Mouse (Mus musculus) liver, postnatal 0 days (tissue): Measurements from ENCODE around the gene Yipf7. TPM values are rescaled to one million over a fixed set of nuclear protein-coding genes. Genes with fewer than 3 reads are reported as not detected.

Source experiments
- ATAC-seq: fragments of 200-750 bp; cut with Nextera tagmentation; 2 replicates; pipeline ENCODE4 v1.8.0; 2017; ENCODE audit warnings: mild to moderate bottlenecking, moderate library complexity
- DNase-seq: peaks from one replicate; pipeline ENCODE4 v3.0.0-alpha.2; 2016
- H3K27ac ChIP-seq: fragments of 300-500 bp; sonication (generic); 2 replicates; pipeline ENCODE4 v1.5.1; 2014; ENCODE audit warnings: antibody characterized with exemption, moderate library complexity, mild to moderate bottlenecking, low read depth
- H3K27me3 ChIP-seq: fragments of 300-500 bp; sonication (generic); 2 replicates; pipeline ENCODE4 v1.6.1; 2014; ENCODE audit warnings: low read length, control low read depth, mixed read lengths; ENCODE audit not compliant: insufficient read depth
- H3K36me3 ChIP-seq: fragments of 300-500 bp; sonication (generic); replicated peaks from 2 replicates; pipeline ENCODE4 v1.6.1; 2014; ENCODE audit warnings: mild to moderate bottlenecking, control low read depth, low read length, moderate library complexity, mixed read lengths; ENCODE audit not compliant: insufficient read depth
- H3K4me1 ChIP-seq: fragments of 300-500 bp; sonication (generic); 2 replicates; pipeline ENCODE4 v1.6.1; 2014; ENCODE audit warnings: antibody characterized with exemption, mild to moderate bottlenecking, control low read depth; ENCODE audit not compliant: insufficient read depth
- H3K4me2 ChIP-seq: fragments of 300-500 bp; sonication (generic); 2 replicates; pipeline ENCODE4 v1.6.1; 2014; ENCODE audit warnings: low read depth, mild to moderate bottlenecking, low read length, moderate library complexity, mixed read lengths
- H3K4me3 ChIP-seq: fragments of 300-500 bp; sonication (generic); 2 replicates; pipeline ENCODE4 v1.5.1; 2014; ENCODE audit warnings: low read depth, low read length
- H3K9ac ChIP-seq: fragments of 300-500 bp; sonication (generic); replicated peaks from 2 replicates; pipeline ENCODE4 v1.6.1; 2014; ENCODE audit warnings: mild to moderate bottlenecking, moderate library complexity
- H3K9me3 ChIP-seq: fragments of 300-500 bp; sonication (generic); 2 replicates; pipeline ENCODE4 v1.6.1; 2016; ENCODE audit warnings: mild to moderate bottlenecking, control low read depth, low read length, mixed read lengths
- CTCF ChIP-seq: sonication (generic); IDR thresholded peaks from 2 replicates; pipeline ENCODE4 v1.5.1; 2016; ENCODE audit warnings: antibody characterized with exemption, low read depth
- EP300 ChIP-seq: IDR thresholded peaks from 2 replicates; pipeline ENCODE4 v1.6.1; 2016; ENCODE audit warnings: antibody characterized with exemption, low read depth, mild to moderate bottlenecking
- WGBS: fragments of 180-500 bp; shearing (Covaris S2); extraction: QIAGEN DNeasy Blood & Tissue Kit; methylation state at CpG from one replicate; pipeline ENCODE4 v1.1.7; 2014; ENCODE audit not compliant: insufficient replicate concordance; 5-methylcytosine and 5-hydroxymethylcytosine counted together
- polyA plus RNA-seq: library from polyadenylated mRNA; unstranded; fragments of >200 nt; fragmentation: Nextera tagmentation; extraction: Ambion mirVana; gene quantifications from 2 replicates; pipeline ENCODE4 v1.2.1, GENCODE M21; 2015

Gene Yipf7
- 0.49 TPM in 1 of 2 replicates, not detected in the other for polyA plus RNA-seq

GRCm38 (mm10) chr5:69542489-69542888, at the start of gene Yipf7:
Gene Yipf7, minus strand, starts transcription at chr5:69542648.
- Histone ChIP-seq H3K9me3 (no peaks in the 10 kb centered on the region), H3K4me1 (no peaks in the 10 kb centered on the region), H3K27ac (no peak within 1 kb of the TSS), H3K4me3 (no peak within 1 kb of the TSS), H3K9ac (no peak within 1 kb of the TSS), H3K4me2 (no peak within 1 kb of the TSS), H3K27me3 (no peaks in the 10 kb centered on the region), H3K36me3 (no peaks in the 10 kb centered on the region)
- no peak for ATAC-seq
- TF ChIP-seq EP300: no peak
- no peak for TF ChIP-seq CTCF
- 53% methylated on average over 4 of the region's 4 CpGs for WGBS
- no peak for DNase-seq

GRCm38 (mm10) chr5:69591640-69592461, 49.4 kb upstream of the Yipf7 start, which contains the start of gene Gnpda2:
Gene Gnpda2, minus strand, starts transcription at chr5:69592340.
- TF ChIP-seq EP300: no peak
- peak; percentile 49 for TF ChIP-seq CTCF
- H3K4me2 ChIP-seq: peak within 1 kb of the TSS; percentile 86
- no peaks in the 10 kb centered on the region for H3K27me3 ChIP-seq
- ATAC-seq: peak; percentile 94
- peaks cover 9% of the 10 kb centered on the region for H3K36me3 ChIP-seq
- peak within 1 kb of the TSS; percentile 87 for H3K9ac ChIP-seq
- DNase-seq: peak; percentile 83
- 5% methylated on average over 42 of the region's 42 CpGs for WGBS
- no peaks in the 10 kb centered on the region for H3K9me3 ChIP-seq
- 0 out of 2 replicates have a peak, but pooled peaks cover 5% of the 10 kb centered on the region for H3K4me1 ChIP-seq
- H3K4me3 ChIP-seq: peak within 1 kb of the TSS; percentile 72
- peak within 1 kb of the TSS; percentile 64 for H3K27ac ChIP-seq

GRCm38 (mm10) chr5:69557404-69557935, 15.0 kb upstream of the Yipf7 start:
- WGBS: 10% methylated on average over 16 of the region's 16 CpGs
- peak overlapping the region; percentile 81 for H3K27ac ChIP-seq

GRCm38 (mm10) chr5:69556628-69557403, 14.4 kb upstream of the Yipf7 start, which contains the start of gene Guf1:
Gene Guf1, plus strand, starts transcription at chr5:69556923.
- Histone ChIP-seq H3K4me3 (peak within 1 kb of the TSS; percentile 96), H3K9ac (peak within 1 kb of the TSS; percentile 95), H3K4me2 (peak within 1 kb of the TSS; percentile 82), H3K9me3 (no peaks in the 10 kb centered on the region), H3K27me3 (no peaks in the 10 kb centered on the region), H3K4me1 (no peaks in the 10 kb centered on the region), H3K27ac (peak within 1 kb of the TSS; percentile 81), H3K36me3 (peaks cover 14% of the 10 kb centered on the region; the same call in 1 of the 2 replicates)
- ATAC-seq (peak; percentile 99), DNase-seq (peak; percentile 94)
- under 1% methylated on average over 69 of the region's 72 CpGs for WGBS
- TF ChIP-seq CTCF: peak; percentile 54
- TF ChIP-seq EP300: no peak

More at GRCm38 (mm10) chr5:69557404-69557935, 15.0 kb upstream of the Yipf7 start:
- Histone ChIP-seq H3K9ac (peak overlapping the region; percentile 95), H3K36me3 (peaks cover 17% of the 10 kb centered on the region), H3K9me3 (no peaks in the 10 kb centered on the region), H3K4me1 (no peaks in the 10 kb centered on the region), H3K27me3 (no peaks in the 10 kb centered on the region), H3K4me3 (peak overlapping the region; percentile 96), H3K4me2 (peak overlapping the region; percentile 82)
- no peak for ATAC-seq
- no peak for TF ChIP-seq EP300
- peak; percentile 30 for DNase-seq

GRCm38 (mm10) chr5:69541680-69542079, 768 bp downstream of the Yipf7 start:
- H3K4me3 ChIP-seq: no peak overlapping the region
- no peaks in the 10 kb centered on the region for H3K36me3 ChIP-seq
- no peak overlapping the region for H3K4me2 ChIP-seq
- TF ChIP-seq EP300 (no peak), CTCF (no peak)
- 52% methylated on average over 1 of the region's 1 CpGs for WGBS
- H3K9ac ChIP-seq: no peak overlapping the region
- DNase-seq (no peak), ATAC-seq (no peak)
- H3K4me1 ChIP-seq: no peaks in the 10 kb centered on the region
- H3K9me3 ChIP-seq: no peaks in the 10 kb centered on the region
- no peak overlapping the region for H3K27ac ChIP-seq
- no peaks in the 10 kb centered on the region for H3K27me3 ChIP-seq

- Histone ChIP-seq H3K27ac (no peak overlapping the region), H3K4me2 (no peak overlapping the region), H3K36me3 (no peaks in the 10 kb centered on the region), H3K4me1 (no peaks in the 10 kb centered on the region), H3K9me3 (no peaks in the 10 kb centered on the region), H3K4me3 (no peak overlapping the region), H3K27me3 (no peaks in the 10 kb centered on the region), H3K9ac (no peak overlapping the region)
- DNase-seq: no peak
- TF ChIP-seq CTCF (no peak), EP300 (no peak)
- no peak for ATAC-seq
Observed at GRCm38 (mm10) chr5:69523944-69524343, 18.5 kb downstream of the Yipf7 start.
